Mouse (Mus musculus): ENCODE data around the gene Sstr3. TPM values are rescaled to one million over a fixed set of nuclear protein-coding genes. Genes with fewer than 3 reads are reported as not detected.

Gene Sstr3
- polyA plus RNA-seq, 3 experiments from 2014 or later: 0.17 TPM; not detected in 2

- peak; percentile 81 for ATAC-seq
Observed at GRCm38 (mm10) chr15:78494968-78495406, 49.5 kb downstream of the Sstr3 start, which contains the start of gene Il2rb. Il2rb (minus strand) TSS chr15:78495271.

GRCm38 (mm10) chr15:78493401-78494010 is 51.0 kb downstream of the Sstr3 start:
- ATAC-seq: peak; percentile 64

- no peak for ATAC-seq
Observed at GRCm38 (mm10) chr15:78491301-78491700, 53.2 kb downstream of the Sstr3 start.

GRCm38 (mm10) chr15:78489906-78490305 is 54.6 kb downstream of the Sstr3 start:
- no peak for ATAC-seq

- no peak for ATAC-seq
Observed at GRCm38 (mm10) chr15:78489248-78489647, 55.2 kb downstream of the Sstr3 start.

- ATAC-seq: no peak
Observed at GRCm38 (mm10) chr15:78487066-78487465, 57.4 kb downstream of the Sstr3 start.

Other genes with a start within 250 kb of the Sstr3 start
- gene Csf2rb2, start 239.0 kb downstream of the Sstr3 start, polyA plus RNA-seq (2017; shearing (Covaris generic)): under 1 TPM in 1 of 3 experiments, not detected in 2; 0.54 TPM
- gene Csf2rb, start 218.9 kb downstream of the Sstr3 start, polyA plus RNA-seq (2017; shearing (Covaris generic)): under 1 TPM in 2 of 3 experiments, not detected in 1; 0.12 to 0.67 TPM
- gene Tex33, start 148.8 kb downstream of the Sstr3 start, polyA plus RNA-seq (2017; shearing (Covaris generic)): not detected
- gene Tst, start 138.8 kb downstream of the Sstr3 start, polyA plus RNA-seq (2017; shearing (Covaris generic)): 1 to 10 TPM; 1.8 to 5.3 (median 2.1) TPM
- 1 to 10 TPM in 2 of 3 experiments, under 1 TPM in 1; 0.63 to 3.3 (median 2.6) TPM for gene Mpst, start 138.3 kb downstream of the Sstr3 start, polyA plus RNA-seq (2017; shearing (Covaris generic))
- gene Kctd17, start 116.1 kb downstream of the Sstr3 start, polyA plus RNA-seq (2017; shearing (Covaris generic)): 10 to 100 TPM in 1 of 3 experiments, 1 to 10 TPM in 2; 7.5 to 14.9 (median 8.8) TPM
- not detected for gene Tmprss6, start 76.1 kb downstream of the Sstr3 start, polyA plus RNA-seq (2017; shearing (Covaris generic))
- 100 to 1,000 TPM; 427 to 674 (median 450) TPM for gene Il2rb, start 49.4 kb downstream of the Sstr3 start, polyA plus RNA-seq (2017; shearing (Covaris generic))
- gene C1qtnf6, start 13.3 kb downstream of the Sstr3 start, polyA plus RNA-seq (2017; shearing (Covaris generic)): 10 to 100 TPM in 1 of 3 experiments, 1 to 10 TPM in 2; 7.7 to 24.3 (median 8.0) TPM
- gene Rac2, start 28.1 kb upstream of the Sstr3 start, polyA plus RNA-seq (2017; shearing (Covaris generic)): 1,000 to 10,000 TPM; 2,973 to 4,396 (median 4,109) TPM
- 100 to 1,000 TPM; 236 to 339 (median 298) TPM for gene Cyth4, start 52.4 kb upstream of the Sstr3 start, polyA plus RNA-seq (2017; shearing (Covaris generic))
- gene Elfn2, start 174.1 kb upstream of the Sstr3 start, polyA plus RNA-seq (2017; shearing (Covaris generic)): under 1 TPM in 1 of 3 experiments, not detected in 2; 0.05 TPM
- 10 to 100 TPM; 45.8 to 70.7 (median 62.8) TPM for gene Mfng, start 228.8 kb upstream of the Sstr3 start, polyA plus RNA-seq (2017; shearing (Covaris generic))

All from inflammation-experienced regulatory T-cells, adult 6 months (primary cell).